Mouse (Mus musculus) cerebellum, postnatal 4 days (tissue): ENCODE measurements at regions not wholly inside any gene's neighbourhood (a gene's known extent, or its start where the extent isn't known, plus 50 kb on each side); places are given as distances from the start of the nearest gene placed in this dataset.
A peak's percentile ranks its signal among the peaks of the same experiment; 100 is the strongest.

ENCODE experiments used
- DNase-seq, 2 experiments: peaks; one replicate each; pipeline ENCODE4 v3.0.0; 2022; ENCODE audit warnings: low spot score in 2 of 2, mixed read lengths in 1 of 2

GRCm38 (mm10) chr7:117734994-117735698 lies 354.4 kb downstream of the Xylt1 start:
- no peak for DNase-seq

GRCm38 (mm10) chr7:117729067-117729466 lies 348.3 kb downstream of the Xylt1 start:
- peak in 1 of 2 experiments; percentile 12 for DNase-seq
